8 mouse cellular contexts compared by ENCODE assay signal in genomic region chr5:146220879-146221714, GRCm38 (mm10). TPM values are rescaled to one million over a fixed set of nuclear protein-coding genes. Genes with fewer than 3 reads are reported as not detected.
DNase-seq lines count a peak whose midpoint lies in the region; ATAC-seq and TF ChIP-seq lines count a peak whose summit lies in the region.

Gene Rnf6, minus strand, starts transcription at chr5:146221555.

- TF ChIP-seq POLR2A in testis, adult 2 months (IDR thresholded peaks at IDR 0.05; ENCODE audit: control insufficient read depth, low read depth, low read length): peak; percentile 88

- peak within 1 kb of the TSS; percentile 65 for H3K4me2 ChIP-seq in forebrain, embryonic 12.5 days
- H3K4me2 ChIP-seq in heart, postnatal 0 days (ENCODE audit: low read depth, low read length): peak within 1 kb of the TSS; percentile 66
- H3K4me2 ChIP-seq in liver, embryonic 16.5 days (ENCODE audit: low read depth, low read length): peak within 1 kb of the TSS; percentile 89
- peak within 1 kb of the TSS; percentile 74 for H3K4me2 ChIP-seq in neural tube, embryonic 13.5 days

- peaks cover 30% of the 10 kb centered on the region for H3K36me3 ChIP-seq in E14TG2a.4 (ENCODE audit: insufficient read depth, low read length)
- peaks cover 22% of the 10 kb centered on the region for H3K36me3 ChIP-seq in forebrain, embryonic 12.5 days (replicated peaks)
- peaks cover 28% of the 10 kb centered on the region for H3K36me3 ChIP-seq in heart, postnatal 0 days (replicated peaks; ENCODE audit: control insufficient read depth, insufficient read depth, low read length)
- H3K36me3 ChIP-seq in liver, embryonic 16.5 days (ENCODE audit: control insufficient read depth, insufficient read depth): peaks cover 2% of the 10 kb centered on the region
- peaks cover 32% of the 10 kb centered on the region for H3K36me3 ChIP-seq in neural tube, embryonic 13.5 days
- H3K36me3 ChIP-seq in testis, adult 2 months (ENCODE audit: control insufficient read depth, insufficient read depth, low read length): no peaks in the 10 kb centered on the region

- no peaks in the 10 kb centered on the region for H3K9me3 ChIP-seq in E14TG2a.4 (ENCODE audit: low read length)
- no peaks in the 10 kb centered on the region for H3K9me3 ChIP-seq in forebrain, embryonic 12.5 days
- H3K9me3 ChIP-seq in heart, postnatal 0 days (replicated peaks; ENCODE audit: control insufficient read depth, low read length): no peaks in the 10 kb centered on the region
- no peaks in the 10 kb centered on the region for H3K9me3 ChIP-seq in liver, embryonic 16.5 days (replicated peaks; ENCODE audit: control insufficient read depth, low read length)
- H3K9me3 ChIP-seq in neural tube, embryonic 13.5 days: no peaks in the 10 kb centered on the region

- H3K4me1 ChIP-seq in E14TG2a.4 (replicated peaks; ENCODE audit: low read depth, low read length): peaks cover 15% of the 10 kb centered on the region
- H3K4me1 ChIP-seq in forebrain, embryonic 12.5 days: peaks cover 12% of the 10 kb centered on the region
- peaks cover 9% of the 10 kb centered on the region for H3K4me1 ChIP-seq in heart, postnatal 0 days (ENCODE audit: control insufficient read depth, insufficient read depth)
- peaks cover 15% of the 10 kb centered on the region for H3K4me1 ChIP-seq in liver, embryonic 16.5 days (ENCODE audit: control insufficient read depth, low read depth, low read length)
- H3K4me1 ChIP-seq in neural tube, embryonic 13.5 days (replicated peaks): peaks cover 27% of the 10 kb centered on the region
- no peaks in the 10 kb centered on the region for H3K4me1 ChIP-seq in testis, adult 2 months (ENCODE audit: control insufficient read depth, insufficient read depth, low read length)

- no peak for TF ChIP-seq CTCF in E14TG2a.4 (conservative IDR thresholded peaks at IDR 0.05; ENCODE audit: low read length)
- TF ChIP-seq CTCF in heart, postnatal 0 days (IDR thresholded peaks at IDR 0.05; ENCODE audit: low read depth): no peak
- TF ChIP-seq CTCF in testis, adult 2 months (IDR thresholded peaks at IDR 0.05; ENCODE audit: control insufficient read depth, insufficient read depth, insufficient replicate concordance, low read depth, low read length): no peak

- peak; percentile 92 for DNase-seq in c-Kit-positive CD71-positive TER-119-positive erythroid progenitor cells, embryonic 14.5 days (ENCODE audit: low spot score)
- peak; percentile 98 for DNase-seq in heart, postnatal 0 days (ENCODE audit: low spot score)
- peak; percentile 95 to 97 for DNase-seq in kidney, postnatal 4 days

- peaks cover 5% of the 10 kb centered on the region for H3K27me3 ChIP-seq in E14TG2a.4 (ENCODE audit: insufficient read depth, low read length)
- no peaks in the 10 kb centered on the region for H3K27me3 ChIP-seq in forebrain, embryonic 12.5 days
- H3K27me3 ChIP-seq in heart, postnatal 0 days (ENCODE audit: control insufficient read depth, insufficient read depth, low read length): no peaks in the 10 kb centered on the region
- H3K27me3 ChIP-seq in liver, embryonic 16.5 days (ENCODE audit: control insufficient read depth, insufficient read depth, low read depth, low read length): no peaks in the 10 kb centered on the region
- no peaks in the 10 kb centered on the region for H3K27me3 ChIP-seq in neural tube, embryonic 13.5 days
- no peaks in the 10 kb centered on the region for H3K27me3 ChIP-seq in testis, adult 2 months (ENCODE audit: control insufficient read depth, insufficient read depth, low read length)

- H3K9ac ChIP-seq in forebrain, embryonic 12.5 days: peak within 1 kb of the TSS; percentile 72
- H3K9ac ChIP-seq in heart, postnatal 0 days (replicated peaks; ENCODE audit: low read depth, low read length): peak within 1 kb of the TSS; percentile 84
- peak within 1 kb of the TSS; percentile 99 for H3K9ac ChIP-seq in liver, embryonic 16.5 days (ENCODE audit: low read depth, low read length)
- peak within 1 kb of the TSS; percentile 87 for H3K9ac ChIP-seq in neural tube, embryonic 13.5 days

- H3K4me3 ChIP-seq in E14TG2a.4 (replicated peaks; ENCODE audit: low read length): peak within 1 kb of the TSS; percentile 84
- peak within 1 kb of the TSS; percentile 68 for H3K4me3 ChIP-seq in forebrain, embryonic 12.5 days (replicated peaks)
- peak within 1 kb of the TSS; percentile 70 for H3K4me3 ChIP-seq in heart, postnatal 0 days (ENCODE audit: low read depth, low read length)
- peak within 1 kb of the TSS; percentile 98 for H3K4me3 ChIP-seq in liver, embryonic 16.5 days (ENCODE audit: low read depth, low read length)
- peak within 1 kb of the TSS; percentile 73 for H3K4me3 ChIP-seq in neural tube, embryonic 13.5 days
- H3K4me3 ChIP-seq in testis, adult 2 months (ENCODE audit: control insufficient read depth, low read depth, low read length): peak within 1 kb of the TSS; percentile 94

- ATAC-seq in forebrain, embryonic 12.5 days (ENCODE audit: low FRiP score): peak; percentile 100
- ATAC-seq in heart, postnatal 0 days (ENCODE audit: insufficient read depth, low read depth): peak; percentile 100
- ATAC-seq in liver, embryonic 16.5 days (ENCODE audit: low read depth): peak; percentile 99
- ATAC-seq in neural tube, embryonic 13.5 days (ENCODE audit: low read depth): peak; percentile 99

- no peak for TF ChIP-seq EP300 in heart, postnatal 0 days (IDR thresholded peaks at IDR 0.05; ENCODE audit: low read depth)

- under 1% methylated on average over 67 of the region's 67 CpGs for WGBS in forebrain, embryonic 12.5 days
- WGBS in heart, postnatal 0 days: under 1% methylated on average over 67 of the region's 67 CpGs
- under 1% methylated on average over 66 of the region's 67 CpGs for WGBS in liver, embryonic 16.5 days (ENCODE audit: insufficient replicate concordance)
- under 1% methylated on average over 67 of the region's 67 CpGs for WGBS in neural tube, embryonic 13.5 days

- H3K27ac ChIP-seq in forebrain, embryonic 12.5 days: peak within 1 kb of the TSS; percentile 95
- H3K27ac ChIP-seq in heart, postnatal 0 days (ENCODE audit: low read depth): peak within 1 kb of the TSS; percentile 98
- H3K27ac ChIP-seq in liver, embryonic 16.5 days (ENCODE audit: low read length): peak within 1 kb of the TSS; percentile 100
- H3K27ac ChIP-seq in neural tube, embryonic 13.5 days (replicated peaks): peak within 1 kb of the TSS; percentile 98
- H3K27ac ChIP-seq in testis, adult 2 months (ENCODE audit: control insufficient read depth, insufficient read depth, low read depth, low read length): peak within 1 kb of the TSS; percentile 96

RNA-seq across cellular contexts. Expression of gene Rnf6, which starts in this region (rescaled TPM):
- polyA plus RNA-seq in forebrain, embryonic 12.5 days (2016; fragmentation: Nextera tagmentation; extraction: Ambion mirVana): 24.2 and 26.5 TPM in 2 replicates
- 31.1 and 36.3 TPM in 2 replicates for total RNA-seq in heart, postnatal 0 days (2014; rRNA removed; ENCODE audit: low replicate concordance)
- polyA plus RNA-seq in heart, postnatal 0 days (2015; fragmentation: Nextera tagmentation; extraction: Ambion mirVana): 38.5 and 41.4 TPM in 2 replicates
- polyA plus RNA-seq in liver, embryonic 16.5 days (2015; fragmentation: Nextera tagmentation; extraction: Ambion mirVana): 28.0 and 30.9 TPM in 2 replicates
- 26.7 and 30.3 TPM in 2 replicates for polyA plus RNA-seq in neural tube, embryonic 13.5 days (2015; fragmentation: Nextera tagmentation; extraction: Ambion mirVana)
- 26.3 and 27.6 TPM in 2 replicates for polyA plus RNA-seq in testis, adult 2 months (2012; rRNA removed)

Comparison
In these comparisons a context has a peak if more than half of its experiments do, and no peak if none do; other contexts are left out.
1. Peak in every context shown above with its lines: DNase-seq, ATAC-seq, H3K4me3 ChIP-seq and H3K27ac ChIP-seq.